Mouse (Mus musculus): Measurements from ENCODE around the gene Fam114a2. TPM values are rescaled to one million over a fixed set of nuclear protein-coding genes. Genes with fewer than 3 reads are reported as not detected.

Fam114a2 gene
- polyA plus RNA-seq, 1 experiment from 2014 or later, result 73.6 TPM

DNA sequence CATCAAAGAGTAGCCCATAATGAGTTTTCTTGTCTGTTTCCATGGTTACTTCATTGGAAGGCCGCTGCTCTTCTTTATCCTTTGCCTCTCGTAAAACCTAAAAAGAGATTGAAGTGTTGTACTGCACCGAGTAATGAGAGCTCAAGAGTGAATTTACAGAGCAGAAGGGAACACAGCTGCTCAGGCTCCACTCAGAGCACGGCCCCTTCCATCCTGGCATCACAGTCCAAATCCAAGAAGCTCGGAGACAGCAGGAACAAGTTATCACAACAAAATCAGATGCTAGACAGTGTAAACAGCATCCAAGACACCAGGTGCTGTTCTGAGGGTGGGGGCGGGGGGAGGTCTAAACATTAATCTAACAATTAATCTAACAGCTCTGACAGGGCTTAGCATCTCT lies 11.5 kb downstream of the Fam114a2 start:
- WGBS, result 77% methylated on average over 6 of the region's 6 CpGs
- no peak overlapping the region for H3K27ac ChIP-seq (replicated peaks)

DNA sequence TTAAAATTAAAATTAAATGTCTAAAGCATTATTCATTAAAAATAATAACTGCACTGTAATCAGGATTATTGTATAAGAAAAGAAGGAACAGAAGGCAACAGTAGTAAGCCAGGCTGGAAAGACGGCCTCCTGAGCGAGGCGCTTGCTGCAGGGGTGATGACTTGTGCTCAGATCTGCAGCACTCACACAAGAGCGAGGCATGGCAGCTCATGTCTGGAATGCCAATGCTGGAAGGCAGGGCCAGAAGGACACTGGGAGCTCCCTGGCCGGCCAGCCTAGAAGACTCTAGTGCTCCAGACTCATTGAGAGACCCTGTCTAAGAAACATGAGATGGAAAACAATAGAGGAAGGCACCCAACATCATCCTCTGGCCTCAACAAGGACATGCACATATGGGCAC lies 15.3 kb downstream of the Fam114a2 start:
- H3K27ac ChIP-seq (replicated peaks), result no peak overlapping the region
- H3K36me3 ChIP-seq (replicated peaks), result peaks cover 85% of the 10 kb centered on the region
- no peaks in the 10 kb centered on the region for H3K4me1 ChIP-seq
- H3K4me3 ChIP-seq, result no peak overlapping the region
- WGBS, result 94% methylated on average over 5 of the region's 5 CpGs
- no peaks in the 10 kb centered on the region for H3K9me3 ChIP-seq
- no peaks in the 10 kb centered on the region for H3K27me3 ChIP-seq (replicated peaks; ENCODE audit: low read depth, poor library complexity, severe bottlenecking)
- no peak for DNase-seq (ENCODE audit: low spot score)

More for the DNA sequence above, 11.5 kb downstream of the Fam114a2 start:
- Histone ChIP-seq H3K36me3 (replicated peaks) (peaks cover 83% of the 10 kb centered on the region), H3K4me1 (no peaks in the 10 kb centered on the region), H3K9me3 (no peaks in the 10 kb centered on the region), H3K27me3 (replicated peaks; ENCODE audit: low read depth, poor library complexity, severe bottlenecking) (no peaks in the 10 kb centered on the region), H3K4me3 (no peak overlapping the region)
- no peak for DNase-seq (ENCODE audit: low spot score)

DNA sequence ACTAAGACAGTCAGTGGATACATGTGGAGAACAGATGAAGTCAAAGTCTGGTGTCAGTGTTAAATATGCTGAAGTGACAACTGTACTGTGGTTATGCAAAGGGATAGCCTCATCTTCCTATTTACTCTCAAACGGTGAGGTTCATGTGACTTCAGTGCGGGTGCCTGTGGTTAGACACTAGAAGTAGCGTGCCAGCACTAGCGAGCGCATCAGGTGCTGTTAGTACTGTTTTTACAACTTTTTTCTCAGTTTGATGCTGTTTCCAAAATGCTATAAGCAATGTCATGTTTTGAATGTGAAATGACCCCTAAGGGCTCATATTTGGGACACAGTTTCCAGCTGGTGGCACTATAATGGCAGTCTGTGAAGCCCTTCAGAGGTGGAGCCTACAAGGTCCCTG lies 20.2 kb downstream of the Fam114a2 start:
- peaks cover 86% of the 10 kb centered on the region for H3K36me3 ChIP-seq (replicated peaks)

DNA sequence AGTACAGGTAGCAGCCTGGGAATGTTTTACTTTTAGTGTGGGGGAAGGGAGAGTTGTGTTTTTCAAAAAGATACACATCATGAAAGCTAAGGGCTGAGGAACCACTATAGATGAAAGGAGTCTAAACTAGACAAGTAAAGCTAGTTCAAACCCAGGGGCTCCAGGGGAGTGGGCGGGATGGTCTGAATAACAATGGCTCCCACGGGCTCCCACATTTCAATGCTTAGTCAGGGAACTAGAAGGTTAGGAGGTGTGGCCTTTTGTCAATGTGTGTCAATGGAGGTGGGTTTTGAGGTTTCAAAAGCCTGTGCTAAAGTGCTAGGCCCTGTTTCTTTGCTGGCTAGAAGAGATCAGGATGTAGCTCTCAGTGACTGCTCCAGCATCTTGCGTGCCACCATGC lies 20.7 kb downstream of the Fam114a2 start:
- Histone ChIP-seq H3K36me3 (replicated peaks) (peaks cover 89% of the 10 kb centered on the region), H3K4me3 (no peak overlapping the region), H3K9me3 (no peaks in the 10 kb centered on the region), H3K27ac (replicated peaks) (no peak overlapping the region), H3K4me1 (no peaks in the 10 kb centered on the region), H3K27me3 (replicated peaks; ENCODE audit: low read depth, poor library complexity, severe bottlenecking) (no peaks in the 10 kb centered on the region)
- no peak for DNase-seq (ENCODE audit: low spot score)
- 78% methylated on average over 3 of the region's 3 CpGs for WGBS

More for the DNA sequence above, 20.2 kb downstream of the Fam114a2 start:
- no peak for DNase-seq (ENCODE audit: low spot score)
- Histone ChIP-seq H3K27me3 (replicated peaks; ENCODE audit: low read depth, poor library complexity, severe bottlenecking) (no peaks in the 10 kb centered on the region), H3K9me3 (no peaks in the 10 kb centered on the region), H3K27ac (replicated peaks) (no peak overlapping the region), H3K4me3 (no peak overlapping the region), H3K4me1 (no peaks in the 10 kb centered on the region)
- 93% methylated on average over 5 of the region's 5 CpGs for WGBS

DNA sequence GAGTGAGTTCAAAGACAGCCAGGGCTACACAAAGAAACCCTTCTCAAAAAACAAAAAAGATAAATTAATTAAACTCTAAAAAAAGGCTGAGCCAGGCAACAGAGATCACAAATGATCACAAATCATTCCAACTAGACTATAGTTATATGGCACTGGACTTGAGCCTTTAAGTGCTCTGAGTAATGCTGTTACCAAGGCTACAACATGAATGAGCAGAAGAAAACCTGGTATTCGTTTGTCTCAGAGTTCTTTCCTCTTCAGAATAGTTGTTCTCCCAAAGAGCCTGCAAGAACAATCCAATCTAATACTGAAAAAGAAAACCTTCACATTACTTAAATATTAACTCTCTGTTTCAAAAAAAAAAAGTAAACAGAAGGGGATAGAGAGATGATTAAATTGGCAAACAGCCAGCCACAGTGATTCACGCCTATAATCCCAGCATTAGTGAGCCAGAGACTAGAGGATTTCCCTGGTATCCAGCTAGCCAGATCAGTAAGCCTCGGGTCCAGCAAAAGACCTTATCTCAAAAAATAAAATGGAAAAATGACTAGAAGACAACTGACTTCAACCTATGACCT lies 21.9 kb downstream of the Fam114a2 start:
- 79% methylated on average over 3 of the region's 3 CpGs for WGBS
- H3K36me3 ChIP-seq (replicated peaks), result peaks cover 96% of the 10 kb centered on the region
- H3K27me3 ChIP-seq (replicated peaks; ENCODE audit: low read depth, poor library complexity, severe bottlenecking), result no peaks in the 10 kb centered on the region

DNA sequence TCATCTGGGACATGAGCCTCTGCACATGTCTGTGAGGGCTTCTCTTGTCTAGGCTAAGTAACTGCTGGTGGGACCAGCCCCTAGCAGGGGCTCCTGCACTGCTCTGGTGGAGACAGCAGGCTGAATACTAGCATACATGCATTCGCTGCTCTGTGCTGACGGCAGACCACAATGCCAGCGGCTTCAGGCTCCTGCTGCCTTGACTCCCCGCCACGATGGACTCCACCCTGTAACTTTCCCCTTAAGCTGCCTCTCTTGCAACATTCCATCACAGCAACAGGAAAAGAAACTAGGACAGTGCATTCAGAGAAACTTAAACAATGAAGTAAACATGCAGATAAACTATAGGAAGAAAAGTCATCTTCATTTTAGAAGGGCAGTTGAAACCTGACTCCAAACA lies 30.0 kb downstream of the Fam114a2 start:
- Histone ChIP-seq H3K4me3 (no peak overlapping the region), H3K9me3 (no peaks in the 10 kb centered on the region), H3K27ac (replicated peaks) (no peak overlapping the region), H3K36me3 (replicated peaks) (peaks cover 84% of the 10 kb centered on the region), H3K27me3 (replicated peaks; ENCODE audit: low read depth, poor library complexity, severe bottlenecking) (no peaks in the 10 kb centered on the region), H3K4me1 (no peaks in the 10 kb centered on the region)
- WGBS, result 82% methylated on average over 5 of the region's 5 CpGs
- no peak for DNase-seq (ENCODE audit: low spot score)

More for the DNA sequence above, 21.9 kb downstream of the Fam114a2 start:
- no peak for DNase-seq (ENCODE audit: low spot score)
- H3K4me1 ChIP-seq, result no peaks in the 10 kb centered on the region
- H3K4me3 ChIP-seq, result no peak overlapping the region
- H3K27ac ChIP-seq (replicated peaks), result no peak overlapping the region
- no peaks in the 10 kb centered on the region for H3K9me3 ChIP-seq

DNA sequence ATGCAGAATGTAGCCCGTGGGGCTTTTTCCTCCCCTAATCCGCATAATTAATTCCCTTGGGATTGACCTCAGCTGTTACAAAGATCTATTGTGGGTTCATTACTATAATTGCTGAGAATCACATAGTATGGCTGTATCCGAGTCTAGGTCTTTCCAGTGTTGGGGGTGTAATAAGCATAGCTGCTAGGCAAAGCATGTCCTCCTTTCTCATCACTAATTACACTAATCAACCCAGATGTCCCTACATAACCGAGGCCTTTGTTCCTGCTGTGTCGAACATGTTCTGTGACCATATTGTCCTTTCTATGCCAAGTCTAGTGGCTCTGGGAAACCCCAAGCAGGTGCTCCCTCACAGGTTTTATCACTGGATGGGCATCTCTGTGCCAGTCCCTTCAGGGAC lies 40.3 kb downstream of the Fam114a2 start:
- no peak overlapping the region for H3K27ac ChIP-seq (replicated peaks)
- no peak overlapping the region for H3K4me3 ChIP-seq
- WGBS, result 86% methylated on average over 5 of the region's 5 CpGs

DNA sequence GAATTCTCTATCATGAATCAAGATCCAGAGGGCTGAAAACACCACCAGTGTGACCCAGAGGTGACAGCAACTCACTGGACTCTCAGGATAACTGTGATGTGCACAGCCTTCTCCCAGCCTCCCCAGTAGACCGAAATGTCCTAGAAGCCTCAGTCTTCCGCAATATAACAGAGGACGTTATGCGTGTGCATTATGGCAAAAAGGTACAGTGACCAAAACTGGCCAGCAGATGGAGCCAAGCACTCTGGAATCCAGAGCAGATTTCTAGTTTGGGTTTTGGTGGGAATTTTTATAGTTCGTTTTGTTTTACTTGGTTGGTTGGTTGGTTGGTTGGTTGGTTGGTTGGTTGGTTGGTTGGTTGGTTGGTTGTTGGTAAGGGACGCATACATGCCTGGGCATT lies 43.3 kb downstream of the Fam114a2 start:
- DNase-seq (ENCODE audit: low spot score), result peak; percentile 49
- peaks cover 13% of the 10 kb centered on the region for H3K36me3 ChIP-seq (replicated peaks)
- H3K4me3 ChIP-seq, result no peak overlapping the region
- H3K4me1 ChIP-seq, result peaks cover 12% of the 10 kb centered on the region
- no peak overlapping the region for H3K27ac ChIP-seq (replicated peaks)
- no peaks in the 10 kb centered on the region for H3K27me3 ChIP-seq (replicated peaks; ENCODE audit: low read depth, poor library complexity, severe bottlenecking)
- WGBS, result 57% methylated on average over 6 of the region's 6 CpGs
- H3K9me3 ChIP-seq, result peaks cover 11% of the 10 kb centered on the region

More for the DNA sequence above, 40.3 kb downstream of the Fam114a2 start:
- peaks cover 38% of the 10 kb centered on the region for H3K36me3 ChIP-seq (replicated peaks)
- peaks cover 6% of the 10 kb centered on the region; the same call in 1 of the 2 replicates for H3K4me1 ChIP-seq
- peaks cover 11% of the 10 kb centered on the region for H3K9me3 ChIP-seq
- no peak for DNase-seq (ENCODE audit: low spot score)
- H3K27me3 ChIP-seq (replicated peaks; ENCODE audit: low read depth, poor library complexity, severe bottlenecking), result no peaks in the 10 kb centered on the region

DNA sequence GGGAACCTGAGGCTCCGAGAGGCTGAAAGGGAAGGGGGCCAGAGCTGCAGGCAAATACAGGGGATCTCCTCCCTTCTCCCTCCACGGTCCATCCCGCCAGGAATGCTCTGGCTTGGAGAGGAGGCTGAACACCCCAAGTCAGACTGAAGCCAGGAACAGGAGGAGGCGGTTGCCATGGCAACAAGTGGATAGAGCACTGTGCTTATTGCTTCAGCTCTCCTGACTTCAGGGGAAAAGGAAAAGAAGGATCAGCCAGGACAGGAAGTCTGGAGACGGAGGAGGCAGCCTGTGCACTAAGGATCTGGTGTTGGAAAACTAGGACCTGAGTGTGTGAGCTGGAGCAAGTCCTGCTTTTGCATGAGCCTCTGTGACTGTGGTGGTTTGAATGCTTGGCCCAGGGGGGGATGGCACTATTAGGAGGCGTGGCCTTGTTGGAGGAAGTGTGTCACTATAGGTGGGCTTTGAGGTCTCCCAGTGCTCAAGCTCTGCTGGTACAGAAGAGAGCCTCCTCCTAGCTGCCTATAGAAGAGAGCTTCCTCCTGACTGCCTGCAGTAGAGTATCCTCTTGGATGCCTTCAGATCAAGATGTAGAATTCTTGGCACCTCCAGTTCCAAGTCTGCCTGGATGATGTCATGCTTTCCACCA lies 44.0 kb downstream of the Fam114a2 start:
- Histone ChIP-seq H3K9me3 (peaks cover 6% of the 10 kb centered on the region; the same call in 1 of the 2 replicates), H3K27ac (replicated peaks) (no peak overlapping the region), H3K27me3 (replicated peaks; ENCODE audit: low read depth, poor library complexity, severe bottlenecking) (no peaks in the 10 kb centered on the region), H3K36me3 (replicated peaks) (peaks cover 7% of the 10 kb centered on the region), H3K4me1 (peaks cover 12% of the 10 kb centered on the region), H3K4me3 (no peak overlapping the region)
- 67% methylated on average over 6 of the region's 6 CpGs for WGBS
- DNase-seq (ENCODE audit: low spot score), result no peak

DNA sequence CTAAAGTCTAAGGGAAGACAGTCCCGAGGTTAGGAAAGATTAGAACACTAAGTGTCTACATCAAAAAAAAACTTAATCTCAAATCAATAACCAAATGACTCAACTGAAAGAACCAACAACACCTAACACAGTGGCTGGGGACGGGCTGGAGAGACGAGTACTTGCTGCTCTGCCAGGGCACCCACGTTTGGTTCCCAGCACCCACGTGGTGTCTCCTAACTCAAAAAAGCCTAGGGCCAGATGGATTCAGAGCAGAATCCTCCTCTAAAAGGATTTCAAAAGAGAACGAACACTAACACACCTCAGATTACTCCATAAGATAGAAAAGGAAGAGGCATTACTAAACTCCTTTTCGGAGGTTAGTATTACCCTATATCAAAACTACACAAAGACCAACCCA lies 47.4 kb downstream of the Fam114a2 start:
- Histone ChIP-seq H3K9me3 (no peaks in the 10 kb centered on the region), H3K27ac (replicated peaks) (no peak overlapping the region)
- WGBS, result 88% methylated on average over 7 of the region's 7 CpGs

DNA sequence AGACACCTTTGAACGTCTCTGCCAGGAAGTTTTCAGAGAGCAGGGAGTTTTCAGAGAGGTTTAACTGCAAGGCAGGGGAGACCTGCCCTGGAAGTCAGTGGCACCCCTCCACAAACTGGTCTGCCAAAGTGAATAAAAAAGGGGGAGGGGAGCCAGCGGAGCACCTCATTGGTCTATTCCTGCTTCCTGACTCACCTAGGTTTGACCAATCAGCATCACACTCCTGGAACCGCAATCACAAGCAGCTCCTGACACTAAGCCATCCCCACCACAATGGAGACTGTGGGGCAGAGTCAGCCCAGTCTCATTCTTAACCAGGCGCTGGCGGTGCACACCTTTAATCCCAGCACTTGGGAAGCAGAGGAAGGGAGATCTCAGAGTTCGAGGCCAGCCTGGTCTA lies 48.4 kb downstream of the Fam114a2 start:
- peaks cover 12% of the 10 kb centered on the region for H3K4me1 ChIP-seq
- WGBS, result 45% methylated on average over 6 of the region's 6 CpGs
- no peak overlapping the region for H3K27ac ChIP-seq (replicated peaks)
- DNase-seq (ENCODE audit: low spot score), result no peak
- no peaks in the 10 kb centered on the region for H3K27me3 ChIP-seq (replicated peaks; ENCODE audit: low read depth, poor library complexity, severe bottlenecking)
- no peak overlapping the region for H3K4me3 ChIP-seq
- H3K9me3 ChIP-seq, result no peaks in the 10 kb centered on the region
- H3K36me3 ChIP-seq (replicated peaks), result no peaks in the 10 kb centered on the region

More for the DNA sequence above, 47.4 kb downstream of the Fam114a2 start:
- Histone ChIP-seq H3K4me1 (peaks cover 12% of the 10 kb centered on the region), H3K27me3 (replicated peaks; ENCODE audit: low read depth, poor library complexity, severe bottlenecking) (no peaks in the 10 kb centered on the region), H3K36me3 (replicated peaks) (no peaks in the 10 kb centered on the region), H3K4me3 (no peak overlapping the region)
- DNase-seq (ENCODE audit: low spot score), result no peak

DNA sequence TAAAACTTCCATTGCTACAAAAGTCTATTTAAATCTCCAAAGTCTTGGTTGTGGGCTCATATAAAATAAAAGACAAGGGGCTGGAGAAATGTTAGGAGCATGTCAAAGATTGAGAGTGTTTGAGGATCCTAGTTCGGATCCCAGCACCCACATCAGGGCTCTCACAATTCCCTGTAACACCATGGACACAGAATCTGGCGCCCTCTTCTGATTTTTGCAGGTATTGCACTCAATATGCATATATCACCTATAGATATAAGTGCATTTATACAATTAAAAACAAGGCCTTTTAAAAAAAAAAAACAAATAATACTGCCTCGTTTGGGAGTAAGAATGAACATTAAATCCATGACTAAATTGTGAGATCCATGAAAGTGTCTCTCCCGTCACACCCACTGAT lies 49.7 kb downstream of the Fam114a2 start:
- H3K36me3 ChIP-seq (replicated peaks), result no peaks in the 10 kb centered on the region
- no peaks in the 10 kb centered on the region for H3K9me3 ChIP-seq
- no peak overlapping the region for H3K27ac ChIP-seq (replicated peaks)
- WGBS, result 81% methylated on average over 4 of the region's 4 CpGs
- H3K4me3 ChIP-seq, result no peak overlapping the region
- H3K4me1 ChIP-seq, result peaks cover 6% of the 10 kb centered on the region; the same call in 1 of the 2 replicates
- DNase-seq (ENCODE audit: low spot score), result no peak
- no peaks in the 10 kb centered on the region for H3K27me3 ChIP-seq (replicated peaks; ENCODE audit: low read depth, poor library complexity, severe bottlenecking)
